Mouse (Mus musculus) olfactory bulb, adult 2 months (tissue): Measurements from ENCODE around the gene Atg4d. TPM values are rescaled to one million over a fixed set of nuclear protein-coding genes. Genes with fewer than 3 reads are reported as not detected.
A peak's percentile ranks its signal among the peaks of the same experiment; 100 is the strongest.

Source experiments
- H3K27ac ChIP-seq: fragments of 200-500 bp; 2 replicates; pipeline ENCODE4 v1.5.1; 2012; ENCODE audit warnings: low read depth, low read length; ENCODE audit not compliant: insufficient read depth
- H3K4me1 ChIP-seq: fragments of 200-500 bp; 2 replicates; pipeline ENCODE4 v1.6.1; 2012; ENCODE audit warnings: low read length; ENCODE audit not compliant: control insufficient read depth, insufficient read depth
- H3K4me3 ChIP-seq: fragments of 200-500 bp; 2 replicates; pipeline ENCODE4 v1.5.1; 2012; ENCODE audit warnings: mild to moderate bottlenecking, low read depth, low read length, moderate library complexity; ENCODE audit not compliant: insufficient read depth
- CTCF ChIP-seq: fragments of 200-500 bp; IDR thresholded peaks from 2 replicates; pipeline ENCODE4 v1.5.1; 2012; ENCODE audit warnings: low read depth, mild to moderate bottlenecking, low read length, moderate library complexity; ENCODE audit not compliant: insufficient read depth
- POLR2A ChIP-seq: fragments of 200-500 bp; IDR thresholded peaks from 2 replicates; pipeline ENCODE4 v1.6.1; 2012; ENCODE audit warnings: mild to moderate bottlenecking, low read depth, low read length, moderate library complexity; ENCODE audit not compliant: insufficient read depth
- WGBS: fragments of 180-500 bp; shearing (Covaris S2); methylation state at CpG from one replicate; pipeline ENCODE4 v1.1.7; 2018; 5-methylcytosine and 5-hydroxymethylcytosine counted together
- polyA plus RNA-seq: library from polyadenylated mRNA; stranded (reverse); fragments of >200 nt; gene quantifications from 2 replicates; pipeline ENCODE4 v1.2.4, GENCODE M21; 2012; ENCODE audit warnings: low replicate concordance; ENCODE audit not compliant: missing spikeins, insufficient read depth, insufficient read length

Gene Atg4d
- polyA plus RNA-seq, 1 experiment, result not detected

GRCm38 (mm10) chr9:21238733-21239464, 26.2 kb upstream of the Atg4d start, which contains the start of gene Keap1:
Keap1 (minus strand) TSS chr9:21239361.
- H3K4me3 ChIP-seq, result peak within 1 kb of the TSS; percentile 85

GRCm38 (mm10) chr9:21239465-21239848, 25.6 kb upstream of the Atg4d start:
- no peak for TF ChIP-seq POLR2A
- WGBS, result 28% methylated on average over 4 of the region's 4 CpGs
- H3K27ac ChIP-seq, result 0 out of 2 replicates have a peak overlapping the region, but pooled peaks have one; percentile 87

More at GRCm38 (mm10) chr9:21238733-21239464, 26.2 kb upstream of the Atg4d start, which contains the start of gene Keap1:
- 1% methylated on average over 90 of the region's 90 CpGs for WGBS
- peaks cover 20% of the 10 kb centered on the region for H3K4me1 ChIP-seq
- no peak for TF ChIP-seq CTCF
- peak; percentile 65 for TF ChIP-seq POLR2A
- peak within 1 kb of the TSS; percentile 87 for H3K27ac ChIP-seq

GRCm38 (mm10) chr9:21241343-21241742, 23.8 kb upstream of the Atg4d start:
- Histone ChIP-seq H3K27ac (no peak overlapping the region), H3K4me1 (peaks cover 23% of the 10 kb centered on the region), H3K4me3 (no peak overlapping the region)
- 3% methylated on average over 11 of the region's 11 CpGs for WGBS
- TF ChIP-seq CTCF (peak; percentile 78), POLR2A (no peak)

More at GRCm38 (mm10) chr9:21239465-21239848, 25.6 kb upstream of the Atg4d start:
- H3K4me3 ChIP-seq, result peak overlapping the region; percentile 85
- H3K4me1 ChIP-seq, result peaks cover 26% of the 10 kb centered on the region

GRCm38 (mm10) chr9:21243826-21244427, 21.2 kb upstream of the Atg4d start:
- H3K4me3 ChIP-seq, result peak overlapping the region; percentile 44
- H3K27ac ChIP-seq, result no peak overlapping the region
- peaks cover 18% of the 10 kb centered on the region for H3K4me1 ChIP-seq
- TF ChIP-seq CTCF (no peak), POLR2A (no peak)
- 10% methylated on average over 42 of the region's 42 CpGs for WGBS

- TF ChIP-seq POLR2A (no peak), CTCF (no peak)
- no peak overlapping the region for H3K27ac ChIP-seq
- peak overlapping the region; percentile 44 for H3K4me3 ChIP-seq
- WGBS, result under 1% methylated on average over 72 of the region's 72 CpGs
- peaks cover 17% of the 10 kb centered on the region for H3K4me1 ChIP-seq
Measured at GRCm38 (mm10) chr9:21244428-21245112, 20.5 kb upstream of the Atg4d start.

GRCm38 (mm10) chr9:21245113-21245487, 20.0 kb upstream of the Atg4d start:
- Histone ChIP-seq H3K4me3 (peak overlapping the region; percentile 44), H3K27ac (no peak overlapping the region), H3K4me1 (peaks cover 15% of the 10 kb centered on the region)
- WGBS, result 3% methylated on average over 16 of the region's 16 CpGs
- TF ChIP-seq POLR2A, result no peak
- no peak for TF ChIP-seq CTCF

- no peak overlapping the region for H3K27ac ChIP-seq
- H3K4me3 ChIP-seq, result no peak overlapping the region
- H3K4me1 ChIP-seq, result peaks cover 15% of the 10 kb centered on the region
- WGBS, result 97% methylated on average over 1 of the region's 1 CpGs
- TF ChIP-seq POLR2A (no peak), CTCF (no peak)
Measured at GRCm38 (mm10) chr9:21246342-21246741, 18.8 kb upstream of the Atg4d start.

GRCm38 (mm10) chr9:21248326-21248725, 16.8 kb upstream of the Atg4d start, which contains the start of gene S1pr5:
S1pr5 (minus strand) TSS chr9:21248443.
- H3K4me3 ChIP-seq, result no peak within 1 kb of the TSS
- no peak for TF ChIP-seq CTCF
- no peak for TF ChIP-seq POLR2A
- H3K27ac ChIP-seq, result no peak within 1 kb of the TSS
- 6% methylated on average over 29 of the region's 30 CpGs for WGBS
- H3K4me1 ChIP-seq, result peaks cover 15% of the 10 kb centered on the region
